Mouse (Mus musculus): ENCODE data around the gene Magohb. TPM values are rescaled to one million over a fixed set of nuclear protein-coding genes. Genes with fewer than 3 reads are reported as not detected.

Magohb gene
- total RNA-seq, 1 experiment = 10.0 TPM

GRCm38 (mm10) chr6:131304776-131305175 lies 11.7 kb upstream of the Magohb start:
- no peak overlapping the region for H3K4me3 ChIP-seq (ENCODE audit: insufficient read depth in 1 of 2, low read depth in 1 of 2, low read length in 2 of 2, poor library complexity in 1 of 2, severe bottlenecking in 1 of 2)
- H3K4me1 ChIP-seq (ENCODE audit: control insufficient read depth in 2 of 2, insufficient read depth in 2 of 2, low read length in 2 of 2, poor library complexity in 1 of 2) = no peaks in the 10 kb centered on the region
- H3K36me3 ChIP-seq (ENCODE audit: control insufficient read depth, insufficient read depth, low read length, poor library complexity, severe bottlenecking) = no peaks in the 10 kb centered on the region
- TF ChIP-seq ZC3H11A (IDR thresholded peaks at IDR 0.05; ENCODE audit: borderline replicate concordance, low read depth, low read length) (no peak), HCFC1 (IDR thresholded peaks at IDR 0.05; ENCODE audit: borderline replicate concordance, insufficient read depth, low read length) (no peak), CHD2 (IDR thresholded peaks at IDR 0.05; ENCODE audit: low read depth, low read length) (no peak), MAFK (IDR thresholded peaks at IDR 0.05; ENCODE audit: insufficient read depth, low read depth, low read length) (no peak), ZNF384 (IDR thresholded peaks at IDR 0.05; ENCODE audit: low read depth, low read length) (no peak)
- H3K9me3 ChIP-seq (ENCODE audit: control insufficient read depth, insufficient read depth, low read depth, low read length) = no peaks in the 10 kb centered on the region
- in situ Hi-C loops (cut with MboI; ENCODE audit: low sequenced_read_pairs in 2 of 2, unreplicated experiment in 2 of 2) = no loop called here
- H3K27ac ChIP-seq (ENCODE audit: insufficient read depth, low read depth, low read length, poor library complexity, severe bottlenecking) = no peak overlapping the region
- H3K9ac ChIP-seq (ENCODE audit: insufficient read depth, low read depth, low read length, poor library complexity, severe bottlenecking) = no peak overlapping the region
- no peak for DNase-seq (ENCODE audit: low read depth, low spot score)

DNA sequence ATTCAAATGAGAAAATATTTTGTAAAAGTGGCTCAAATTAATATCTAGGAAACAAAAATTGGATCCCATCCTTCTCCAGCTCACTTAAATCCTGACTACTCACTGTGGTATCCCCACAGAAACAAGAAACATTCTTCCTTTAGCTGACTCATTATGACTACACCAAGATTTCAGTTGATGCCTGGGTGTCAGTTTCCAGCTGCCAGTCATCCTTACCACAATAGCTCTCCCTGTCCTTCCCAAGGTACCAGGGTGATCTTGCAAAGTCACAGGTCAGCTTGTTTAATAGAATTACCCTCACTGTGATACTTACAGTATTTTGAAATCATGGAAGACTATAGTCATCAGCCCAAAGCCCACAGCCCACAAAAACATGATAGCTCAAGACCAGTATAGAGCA lies 5.5 kb upstream of the Magohb start:
- no peak overlapping the region for H3K9ac ChIP-seq (ENCODE audit: insufficient read depth, low read depth, low read length, poor library complexity, severe bottlenecking)
- no peak overlapping the region for H3K4me3 ChIP-seq (ENCODE audit: insufficient read depth in 1 of 2, low read depth in 1 of 2, low read length in 2 of 2, poor library complexity in 1 of 2, severe bottlenecking in 1 of 2)
- in situ Hi-C loops (cut with MboI; ENCODE audit: low sequenced_read_pairs in 2 of 2, unreplicated experiment in 2 of 2) = no loop called here
- no peaks in the 10 kb centered on the region for H3K9me3 ChIP-seq (ENCODE audit: control insufficient read depth, insufficient read depth, low read depth, low read length)
- no peak overlapping the region for H3K27ac ChIP-seq (ENCODE audit: insufficient read depth, low read depth, low read length, poor library complexity, severe bottlenecking)
- H3K36me3 ChIP-seq (ENCODE audit: control insufficient read depth, insufficient read depth, low read length, poor library complexity, severe bottlenecking) = no peaks in the 10 kb centered on the region
- no peaks in the 10 kb centered on the region for H3K4me1 ChIP-seq (ENCODE audit: control insufficient read depth in 2 of 2, insufficient read depth in 2 of 2, low read length in 2 of 2, poor library complexity in 1 of 2)
- no peak for TF ChIP-seq CHD2 (IDR thresholded peaks at IDR 0.05; ENCODE audit: low read depth, low read length)
- TF ChIP-seq HCFC1 (IDR thresholded peaks at IDR 0.05; ENCODE audit: borderline replicate concordance, insufficient read depth, low read length) = no peak
- no peak for TF ChIP-seq ZNF384 (IDR thresholded peaks at IDR 0.05; ENCODE audit: low read depth, low read length)
- no peak for TF ChIP-seq MAFK (IDR thresholded peaks at IDR 0.05; ENCODE audit: insufficient read depth, low read depth, low read length)
- TF ChIP-seq ZC3H11A (IDR thresholded peaks at IDR 0.05; ENCODE audit: borderline replicate concordance, low read depth, low read length) = no peak
- DNase-seq (ENCODE audit: low read depth, low spot score) = no peak

DNA sequence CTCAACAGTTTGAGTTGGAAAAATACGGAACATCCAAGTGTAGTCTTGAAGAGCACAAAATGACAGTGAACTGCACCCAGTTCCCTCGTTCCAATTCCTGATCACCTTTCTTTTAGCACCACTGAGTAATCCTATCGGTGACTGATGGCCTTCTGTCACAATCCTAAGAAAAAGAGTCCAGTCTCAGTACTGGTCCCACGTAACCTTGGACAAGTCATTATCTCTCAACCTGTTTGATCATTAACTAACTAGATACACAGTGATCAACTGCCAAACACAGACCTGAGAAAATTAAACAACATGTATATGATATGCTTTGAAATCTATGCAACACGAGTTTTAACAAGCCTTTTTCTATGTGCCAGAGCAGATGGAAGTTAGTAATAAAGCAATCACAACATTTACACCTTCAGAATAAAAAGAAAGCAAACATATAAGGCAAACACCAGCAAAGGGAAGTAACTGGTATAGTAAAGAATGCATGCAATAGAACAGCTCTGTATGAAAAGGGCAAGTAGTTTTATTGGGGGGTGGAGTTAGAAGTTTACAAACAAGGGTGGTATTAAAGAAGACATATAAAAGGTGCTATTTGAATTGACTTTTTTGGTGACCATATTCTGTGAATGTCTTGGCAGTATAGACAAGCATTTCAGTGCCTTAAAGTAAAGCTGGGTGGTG lies 1.5 kb upstream of the Magohb start:
- Histone ChIP-seq H3K4me1 (ENCODE audit: control insufficient read depth in 2 of 2, insufficient read depth in 2 of 2, low read length in 2 of 2, poor library complexity in 1 of 2) (no peaks in the 10 kb centered on the region), H3K27ac (ENCODE audit: insufficient read depth, low read depth, low read length, poor library complexity, severe bottlenecking) (no peak overlapping the region), H3K9ac (ENCODE audit: insufficient read depth, low read depth, low read length, poor library complexity, severe bottlenecking) (no peak overlapping the region), H3K9me3 (ENCODE audit: control insufficient read depth, insufficient read depth, low read depth, low read length) (no peaks in the 10 kb centered on the region), H3K4me3 (ENCODE audit: insufficient read depth in 1 of 2, low read depth in 1 of 2, low read length in 2 of 2, poor library complexity in 1 of 2, severe bottlenecking in 1 of 2) (no peak overlapping the region), H3K36me3 (ENCODE audit: control insufficient read depth, insufficient read depth, low read length, poor library complexity, severe bottlenecking) (no peaks in the 10 kb centered on the region)
- TF ChIP-seq MAFK (IDR thresholded peaks at IDR 0.05; ENCODE audit: insufficient read depth, low read depth, low read length) (no peak), ZNF384 (IDR thresholded peaks at IDR 0.05; ENCODE audit: low read depth, low read length) (no peak), CHD2 (IDR thresholded peaks at IDR 0.05; ENCODE audit: low read depth, low read length) (no peak), HCFC1 (IDR thresholded peaks at IDR 0.05; ENCODE audit: borderline replicate concordance, insufficient read depth, low read length) (no peak), ZC3H11A (IDR thresholded peaks at IDR 0.05; ENCODE audit: borderline replicate concordance, low read depth, low read length) (no peak)
- in situ Hi-C loops (cut with MboI; ENCODE audit: low sequenced_read_pairs in 2 of 2, unreplicated experiment in 2 of 2) = no loop called here
- DNase-seq (ENCODE audit: low read depth, low spot score) = no peak

DNA sequence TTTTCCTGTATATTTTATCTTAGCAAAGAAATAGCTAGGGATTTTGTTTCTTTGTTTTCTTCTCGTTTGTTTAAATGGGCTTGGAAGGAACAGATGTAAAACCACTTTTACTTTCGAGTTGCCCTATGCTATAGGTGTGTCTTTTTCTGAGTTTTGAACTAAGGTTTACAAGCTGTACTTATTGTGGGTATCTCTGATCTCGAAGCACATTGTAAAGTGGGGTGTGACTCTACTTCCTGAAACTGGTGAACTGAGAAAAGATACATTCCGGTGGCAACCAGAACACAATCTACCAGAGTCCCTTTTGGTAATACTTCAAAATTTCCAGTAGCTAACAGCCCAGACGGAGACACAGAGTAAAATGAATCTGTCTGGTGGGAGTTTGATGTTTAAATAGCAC lies 872 bp upstream of the Magohb start:
- in situ Hi-C loops (cut with MboI; ENCODE audit: low sequenced_read_pairs in 2 of 2, unreplicated experiment in 2 of 2) = no loop called here

More for the DNA sequence above, 872 bp upstream of the Magohb start:
- no peak for TF ChIP-seq CHD2 (IDR thresholded peaks at IDR 0.05; ENCODE audit: low read depth, low read length)
- no peak overlapping the region; a peak in 1 of 4 replicates for H3K4me3 ChIP-seq (ENCODE audit: insufficient read depth in 1 of 2, low read depth in 1 of 2, low read length in 2 of 2, poor library complexity in 1 of 2, severe bottlenecking in 1 of 2)
- no peak for DNase-seq (ENCODE audit: low read depth, low spot score)
- H3K36me3 ChIP-seq (ENCODE audit: control insufficient read depth, insufficient read depth, low read length, poor library complexity, severe bottlenecking) = no peaks in the 10 kb centered on the region
- no peaks in the 10 kb centered on the region for H3K4me1 ChIP-seq (ENCODE audit: control insufficient read depth in 2 of 2, insufficient read depth in 2 of 2, low read length in 2 of 2, poor library complexity in 1 of 2)
- no peak overlapping the region for H3K9ac ChIP-seq (ENCODE audit: insufficient read depth, low read depth, low read length, poor library complexity, severe bottlenecking)
- H3K27ac ChIP-seq (ENCODE audit: insufficient read depth, low read depth, low read length, poor library complexity, severe bottlenecking) = no peak overlapping the region
- no peaks in the 10 kb centered on the region for H3K9me3 ChIP-seq (ENCODE audit: control insufficient read depth, insufficient read depth, low read depth, low read length)
